Mouse (Mus musculus) forebrain, embryonic 11.5 days (tissue): Measurements from ENCODE around the gene Pnkp. TPM values are rescaled to one million over a fixed set of nuclear protein-coding genes. Genes with fewer than 3 reads are reported as not detected.

Experiments
- ATAC-seq: fragments of 200-750 bp; cut with Nextera tagmentation; replicated peaks from 2 replicates; pipeline ENCODE4 v1.8.0; 2017; ENCODE audit warnings: moderate TSS enrichment; ENCODE audit not compliant: low FRiP score
- DNase-seq: peaks from one replicate; pipeline ENCODE4 v3.0.0-alpha.2; 2017; ENCODE audit warnings: low spot score
- H3K27ac ChIP-seq: fragments of 300-500 bp; sonication (generic); 2 replicates; pipeline ENCODE4 v1.5.1; 2014; ENCODE audit warnings: low read depth, low read length
- H3K27me3 ChIP-seq: fragments of 300-500 bp; sonication (generic); 2 replicates; pipeline ENCODE4 v1.6.1; 2014; ENCODE audit warnings: mild to moderate bottlenecking, low read length, mixed read lengths; ENCODE audit not compliant: control insufficient read depth, insufficient read depth
- H3K36me3 ChIP-seq: fragments of 300-500 bp; sonication (generic); 2 replicates; pipeline ENCODE4 v1.6.1; 2014; ENCODE audit warnings: mild to moderate bottlenecking, low read length, moderate library complexity, mixed read lengths; ENCODE audit not compliant: control insufficient read depth, insufficient read depth
- H3K4me1 ChIP-seq: fragments of 300-500 bp; sonication (generic); replicated peaks from 2 replicates; pipeline ENCODE4 v1.6.1; 2014; ENCODE audit warnings: low read length, mixed read lengths; ENCODE audit not compliant: control insufficient read depth, insufficient read depth
- H3K4me2 ChIP-seq: fragments of 300-500 bp; sonication (generic); 2 replicates; pipeline ENCODE4 v1.6.1; 2014; ENCODE audit warnings: low read depth, mild to moderate bottlenecking, low read length, moderate library complexity, mixed read lengths; ENCODE audit not compliant: severe bottlenecking
- H3K4me3 ChIP-seq: fragments of 300-500 bp; sonication (generic); 2 replicates; pipeline ENCODE4 v1.5.1; 2014; ENCODE audit warnings: low read depth, low read length
- H3K9ac ChIP-seq: fragments of 300-500 bp; sonication (generic); 2 replicates; pipeline ENCODE4 v1.6.1; 2014; ENCODE audit warnings: low read length
- H3K9me3 ChIP-seq: fragments of 300-500 bp; sonication (generic); 2 replicates; pipeline ENCODE4 v1.6.1; 2016; ENCODE audit warnings: low read length, mixed read lengths; ENCODE audit not compliant: control insufficient read depth
- WGBS: fragments of 180-500 bp; shearing (Covaris S2); extraction: QIAGEN DNeasy Blood & Tissue Kit; methylation state at CpG from one replicate; pipeline ENCODE4 v1.1.7; 2014; 5-methylcytosine and 5-hydroxymethylcytosine counted together
- polyA plus RNA-seq: library from polyadenylated mRNA; unstranded; fragments of >200 nt; fragmentation: Nextera tagmentation; extraction: Ambion mirVana; gene quantifications from 2 replicates; pipeline ENCODE4 v1.2.1, GENCODE M21; 2014

Gene Pnkp
- polyA plus RNA-seq, 1 experiment from 2014 or later = 32.1 TPM

DNA sequence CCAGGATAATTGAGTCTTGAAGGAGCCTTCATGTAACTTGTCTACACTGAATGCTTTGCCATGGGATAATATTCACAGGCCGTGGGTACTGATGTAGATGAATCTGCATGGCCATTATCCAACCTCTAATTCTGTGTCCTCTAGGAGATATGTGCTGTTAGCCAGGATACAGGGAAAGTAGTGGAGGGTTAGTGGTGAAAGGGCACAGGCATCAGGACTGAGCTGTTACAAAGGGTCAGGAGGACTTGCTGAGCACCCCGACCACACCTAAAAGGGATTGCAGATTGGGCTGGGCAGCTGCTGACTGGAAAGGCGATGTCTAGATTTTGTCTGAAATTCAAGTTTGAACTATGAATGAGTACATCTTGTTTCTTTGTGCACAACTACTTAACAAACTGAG lies 36.4 kb upstream of the Pnkp start:
- Histone ChIP-seq H3K36me3 (no peaks in the 10 kb centered on the region), H3K4me3 (no peak overlapping the region), H3K4me1 (peaks cover 21% of the 10 kb centered on the region), H3K9me3 (no peaks in the 10 kb centered on the region), H3K27ac (no peak overlapping the region), H3K4me2 (no peak overlapping the region), H3K9ac (no peak overlapping the region), H3K27me3 (no peaks in the 10 kb centered on the region)
- DNase-seq = peak; percentile 20
- WGBS = 89% methylated on average over 3 of the region's 3 CpGs
- ATAC-seq = no peak

DNA sequence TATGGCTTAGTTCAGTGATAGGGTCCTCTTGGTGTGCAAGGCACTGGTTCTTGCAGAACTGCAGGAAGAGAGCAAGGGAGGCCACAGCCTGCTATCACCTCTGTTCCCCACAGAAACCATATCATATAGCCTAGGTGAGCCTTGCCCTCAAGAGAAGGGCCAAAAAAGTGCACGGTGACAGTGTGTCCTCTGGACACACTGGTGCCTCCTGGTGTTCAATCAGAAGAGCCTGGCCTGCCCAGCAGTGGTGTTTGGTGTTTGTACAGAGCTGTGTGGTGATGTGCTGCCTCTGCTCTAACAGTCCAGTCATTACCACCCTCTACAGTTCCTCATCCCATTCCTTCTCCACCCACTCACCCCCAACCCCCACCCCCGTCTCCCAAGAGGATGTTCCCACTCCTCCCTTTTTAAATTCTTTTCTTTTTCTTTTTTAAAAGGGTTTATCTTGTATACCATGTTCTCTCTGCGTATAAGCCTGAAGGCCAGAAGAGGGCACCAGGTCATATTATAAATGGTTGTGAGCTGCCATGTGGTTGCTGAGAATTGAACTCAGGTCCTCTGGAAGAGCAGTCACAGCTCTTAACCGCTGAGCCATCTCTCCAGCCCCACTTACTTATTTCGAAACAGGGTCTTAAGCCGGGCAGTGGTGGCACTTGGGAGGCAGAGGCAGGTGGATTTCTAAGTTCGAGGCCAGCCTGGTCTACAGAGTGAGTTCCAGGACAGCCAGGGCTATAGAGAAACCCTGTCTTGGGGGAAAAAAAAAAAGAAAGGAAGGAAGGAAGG lies 35.1 kb upstream of the Pnkp start:
- H3K4me3 ChIP-seq = no peak overlapping the region
- H3K27me3 ChIP-seq = no peaks in the 10 kb centered on the region
- no peaks in the 10 kb centered on the region for H3K9me3 ChIP-seq
- ATAC-seq (no peak), DNase-seq (peak; percentile 38)
- peaks cover 21% of the 10 kb centered on the region for H3K4me1 ChIP-seq
- 83% methylated on average over 7 of the region's 7 CpGs for WGBS
- H3K9ac ChIP-seq = no peak overlapping the region
- no peaks in the 10 kb centered on the region; the same call in 1 of the 2 replicates for H3K36me3 ChIP-seq
- no peak overlapping the region for H3K27ac ChIP-seq
- no peak overlapping the region for H3K4me2 ChIP-seq

- Histone ChIP-seq H3K36me3 (no peaks in the 10 kb centered on the region; the same call in 1 of the 2 replicates), H3K4me1 (peaks cover 17% of the 10 kb centered on the region), H3K27me3 (no peaks in the 10 kb centered on the region), H3K27ac (no peak overlapping the region), H3K4me2 (no peak overlapping the region), H3K4me3 (no peak overlapping the region), H3K9ac (no peak overlapping the region), H3K9me3 (no peaks in the 10 kb centered on the region)
- WGBS = 38% methylated on average over 7 of the region's 7 CpGs
- ATAC-seq (no peak), DNase-seq (peak; percentile 54)
Observed at GRCm38 (mm10) chr7:44823409-44823808, 33.5 kb upstream of the Pnkp start.

GRCm38 (mm10) chr7:44824872-44825271 lies 32.1 kb upstream of the Pnkp start:
- peaks cover 10% of the 10 kb centered on the region; the same call in 1 of the 2 replicates for H3K4me1 ChIP-seq
- peaks cover 11% of the 10 kb centered on the region for H3K36me3 ChIP-seq
- ATAC-seq (no peak), DNase-seq (peak; percentile 84)
- no peaks in the 10 kb centered on the region for H3K9me3 ChIP-seq
- H3K27me3 ChIP-seq = no peaks in the 10 kb centered on the region
- 35% methylated on average over 3 of the region's 3 CpGs for WGBS
- no peak overlapping the region for H3K4me2 ChIP-seq
- no peak overlapping the region for H3K27ac ChIP-seq
- H3K9ac ChIP-seq = no peak overlapping the region
- no peak overlapping the region for H3K4me3 ChIP-seq

DNA sequence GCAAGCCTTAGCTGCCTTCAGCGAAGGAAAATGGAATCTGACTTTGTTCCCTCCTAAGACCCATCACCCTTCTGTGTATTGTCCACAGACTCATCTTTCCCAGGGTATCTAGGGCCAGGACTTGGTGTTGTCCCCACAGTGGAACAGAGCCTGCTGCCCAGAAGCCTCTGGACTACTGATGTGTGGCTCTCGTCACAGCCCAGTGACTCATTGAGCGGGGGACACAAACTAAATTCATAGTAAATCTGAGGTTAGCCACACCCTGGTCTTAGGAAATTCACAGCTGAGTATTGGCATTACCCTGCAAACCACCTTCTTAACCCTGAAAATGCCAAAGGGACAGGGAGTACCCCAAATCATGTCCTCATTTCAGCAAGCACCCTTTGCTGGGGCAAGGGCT lies 30.2 kb upstream of the Pnkp start:
- H3K9me3 ChIP-seq = no peaks in the 10 kb centered on the region
- no peak for DNase-seq
- no peaks in the 10 kb centered on the region for H3K27me3 ChIP-seq
- H3K4me1 ChIP-seq = peaks cover 7% of the 10 kb centered on the region; the same call in 1 of the 2 replicates
- WGBS = 91% methylated on average over 3 of the region's 3 CpGs
- no peak overlapping the region for H3K4me2 ChIP-seq
- no peak overlapping the region for H3K4me3 ChIP-seq
- no peak overlapping the region for H3K9ac ChIP-seq
- ATAC-seq = no peak
- H3K36me3 ChIP-seq = peaks cover 17% of the 10 kb centered on the region
- H3K27ac ChIP-seq = no peak overlapping the region

- Histone ChIP-seq H3K4me3 (no peak overlapping the region), H3K9me3 (no peaks in the 10 kb centered on the region), H3K4me2 (no peak overlapping the region), H3K27me3 (no peaks in the 10 kb centered on the region), H3K4me1 (peaks cover 5% of the 10 kb centered on the region; the same call in 1 of the 2 replicates), H3K9ac (no peak overlapping the region), H3K36me3 (peaks cover 17% of the 10 kb centered on the region), H3K27ac (no peak overlapping the region)
- DNase-seq (no peak), ATAC-seq (no peak)
- WGBS = 93% methylated on average over 5 of the region's 5 CpGs
Observed at GRCm38 (mm10) chr7:44828706-44829105, 28.2 kb upstream of the Pnkp start.

DNA sequence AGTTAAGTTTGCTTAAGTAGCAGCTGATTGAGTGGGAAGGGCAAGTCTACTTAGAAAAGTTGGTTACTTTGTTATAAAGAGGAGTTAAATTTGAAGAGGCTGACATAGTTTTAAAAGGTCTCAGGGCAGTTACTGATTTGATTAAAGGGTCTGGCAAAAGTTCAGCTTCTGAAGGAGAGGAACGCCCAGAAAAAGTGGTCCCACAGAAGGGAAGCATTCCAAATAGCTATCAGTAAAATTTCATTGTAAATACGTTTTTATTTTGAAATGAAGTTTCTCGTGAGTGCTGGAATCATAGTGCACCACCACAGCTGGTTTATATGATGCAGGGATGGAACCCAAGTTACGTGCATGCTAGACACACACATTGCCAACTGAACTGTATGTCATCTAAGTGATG lies 24.2 kb upstream of the Pnkp start:
- Histone ChIP-seq H3K4me1 (no peaks in the 10 kb centered on the region), H3K27ac (no peak overlapping the region), H3K9me3 (no peaks in the 10 kb centered on the region), H3K9ac (no peak overlapping the region), H3K4me2 (no peak overlapping the region), H3K36me3 (peaks cover 17% of the 10 kb centered on the region), H3K4me3 (no peak overlapping the region), H3K27me3 (no peaks in the 10 kb centered on the region)
- DNase-seq (no peak), ATAC-seq (no peak)
- WGBS = 83% methylated on average over 4 of the region's 4 CpGs

DNA sequence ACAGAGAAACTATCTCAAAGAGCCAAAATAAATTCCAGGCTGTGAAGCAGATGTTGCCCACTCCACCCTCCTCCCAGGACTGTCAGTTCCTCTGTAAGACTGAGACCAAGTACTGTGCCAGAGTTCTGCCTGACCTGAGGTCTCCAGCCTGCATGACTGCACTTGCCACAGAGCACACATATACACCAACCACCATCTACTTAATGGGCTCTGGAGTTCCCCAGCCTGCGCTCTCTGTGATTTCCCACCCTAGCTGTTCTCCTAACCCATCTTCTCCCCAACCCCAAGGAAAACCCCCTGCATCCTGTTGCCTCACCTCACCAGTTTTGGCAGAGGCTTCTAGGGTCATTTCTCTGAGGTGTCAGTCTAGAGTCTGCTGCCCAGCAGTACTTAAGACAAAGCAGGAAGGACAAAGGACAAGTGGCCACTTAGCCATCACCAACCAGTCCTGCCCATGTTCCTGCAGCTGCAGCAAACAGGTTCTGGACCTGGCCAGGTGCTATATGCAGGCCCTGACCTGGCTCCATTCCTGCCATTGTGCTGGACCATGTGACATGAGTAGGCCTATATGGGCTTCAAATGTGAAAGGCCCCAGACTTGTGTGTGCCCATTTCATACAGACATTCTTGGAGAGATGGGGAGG lies 21.4 kb upstream of the Pnkp start:
- peaks cover 14% of the 10 kb centered on the region for H3K27me3 ChIP-seq
- H3K4me2 ChIP-seq = no peak overlapping the region
- ATAC-seq (no peak), DNase-seq (no peak)
- H3K9ac ChIP-seq = no peak overlapping the region
- no peak overlapping the region for H3K27ac ChIP-seq
- no peak overlapping the region for H3K4me3 ChIP-seq
- H3K9me3 ChIP-seq = no peaks in the 10 kb centered on the region
- no peaks in the 10 kb centered on the region; the same call in none of the 2 replicates for H3K36me3 ChIP-seq
- WGBS = 100% methylated on average over 1 of the region's 1 CpGs
- H3K4me1 ChIP-seq = peaks cover 10% of the 10 kb centered on the region
